In genomic region chr11:117134776-117135387, GRCm38 (mm10) we compare ENCODE assay signal across 11 mouse cellular contexts. TPM values are rescaled to one million over a fixed set of nuclear protein-coding genes. Genes with fewer than 3 reads are reported as not detected.
DNase-seq lines count a peak whose midpoint lies in the region; ATAC-seq lines count a peak whose summit lies in the region.
"Had no signal": no experiment of that assay in that cellular context is flagged by ENCODE, and none has a peak within 500 bp of the region (broad histone marks: within the 10 kb centered on the region; RNA-seq: fewer than 3 reads in every experiment).

No protein-coding gene starts in this region.

- peaks cover 66% of the 10 kb centered on the region for H3K4me1 ChIP-seq in heart, embryonic 11.5 days (ENCODE audit: control insufficient read depth, insufficient read depth, low read length)
- H3K4me1 ChIP-seq in midbrain, embryonic 13.5 days (replicated peaks): peaks cover 29% of the 10 kb centered on the region
- H3K4me1 ChIP-seq in midbrain, embryonic 14.5 days (ENCODE audit: control insufficient read depth, insufficient read depth, low read length): peaks cover 17% of the 10 kb centered on the region
- H3K4me1 ChIP-seq in forebrain, embryonic 12.5 days: peaks cover 32% of the 10 kb centered on the region
- H3K4me1 ChIP-seq in stomach, embryonic 16.5 days (ENCODE audit: control insufficient read depth, insufficient read depth, low read length): peaks cover 40% of the 10 kb centered on the region

- no peak for ATAC-seq in heart, embryonic 11.5 days (replicated peaks; ENCODE audit: insufficient number of reproducible peaks, low FRiP score, low TSS enrichment)
- ATAC-seq in midbrain, embryonic 13.5 days: no peak
- no peak for ATAC-seq in midbrain, embryonic 14.5 days (ENCODE audit: low FRiP score, low TSS enrichment)
- ATAC-seq in forebrain, embryonic 12.5 days (ENCODE audit: low FRiP score): no peak
- no peak for ATAC-seq in stomach, embryonic 16.5 days (ENCODE audit: insufficient read depth, low FRiP score)

- 65% methylated on average over 23 of the region's 23 CpGs for WGBS in heart, embryonic 11.5 days (ENCODE audit: insufficient replicate concordance)
- 60% methylated on average over 23 of the region's 23 CpGs for WGBS in midbrain, embryonic 13.5 days
- WGBS in midbrain, embryonic 14.5 days: 62% methylated on average over 23 of the region's 23 CpGs
- 60% methylated on average over 23 of the region's 23 CpGs for WGBS in forebrain, embryonic 12.5 days
- WGBS in stomach, embryonic 16.5 days: 58% methylated on average over 23 of the region's 23 CpGs

- no peak for DNase-seq in heart, postnatal 25 days (ENCODE audit: low spot score)
- no peak for DNase-seq in midbrain, embryonic 14.5 days
- no peak for DNase-seq in layer of hippocampus, adult 9-11 months
- DNase-seq in embryo, embryonic 10.5 days (ENCODE audit: low spot score): no peak
- DNase-seq: kidney, adult 8-10 months had no signal

- 0 out of 2 replicates have a peak, but pooled peaks cover 2% of the 10 kb centered on the region for H3K36me3 ChIP-seq in heart, embryonic 11.5 days (ENCODE audit: control insufficient read depth, insufficient read depth, low read length)
- H3K36me3 ChIP-seq in midbrain, embryonic 13.5 days: peaks cover 13% of the 10 kb centered on the region; the same call in 1 of the 2 replicates
- H3K36me3 ChIP-seq in midbrain, embryonic 14.5 days (ENCODE audit: control insufficient read depth, insufficient read depth, low read length): 0 out of 2 replicates have a peak, but pooled peaks cover 8% of the 10 kb centered on the region
- 0 out of 2 replicates have a peak, but pooled peaks cover 4% of the 10 kb centered on the region for H3K36me3 ChIP-seq in forebrain, embryonic 12.5 days (replicated peaks)
- no peaks in the 10 kb centered on the region for H3K36me3 ChIP-seq in stomach, embryonic 16.5 days (ENCODE audit: control insufficient read depth, insufficient read depth, low read length)

- intact Hi-C loops in heart, postnatal 25 days (cut with DNase I): loop anchor here (2.0 kb wide), 1 partner anchor 18 kb away; no protein-coding TSS in a partner anchor

- H3K4me2 ChIP-seq in heart, embryonic 11.5 days: peak overlapping the region; percentile 32; the same call in 1 of the 2 replicates
- 0 out of 2 replicates have a peak overlapping the region, but pooled peaks have one; percentile 12 for H3K4me2 ChIP-seq in midbrain, embryonic 13.5 days (replicated peaks)
- H3K4me2 ChIP-seq in midbrain, embryonic 14.5 days (ENCODE audit: low read length): no peak overlapping the region
- peak overlapping the region; percentile 35 for H3K4me2 ChIP-seq in forebrain, embryonic 12.5 days
- peak overlapping the region; percentile 6; the same call in 1 of the 2 replicates for H3K4me2 ChIP-seq in stomach, embryonic 16.5 days (ENCODE audit: low read depth, low read length)

- H3K9me3 ChIP-seq in heart, embryonic 11.5 days (replicated peaks; ENCODE audit: control insufficient read depth, low read length): no peaks in the 10 kb centered on the region
- H3K9me3 ChIP-seq in midbrain, embryonic 13.5 days: no peaks in the 10 kb centered on the region
- no peaks in the 10 kb centered on the region for H3K9me3 ChIP-seq in midbrain, embryonic 14.5 days (ENCODE audit: control insufficient read depth, low read length)
- no peaks in the 10 kb centered on the region for H3K9me3 ChIP-seq in forebrain, embryonic 12.5 days
- H3K9me3 ChIP-seq in stomach, embryonic 16.5 days (replicated peaks; ENCODE audit: control insufficient read depth, low read length): no peaks in the 10 kb centered on the region

- no peak overlapping the region for H3K9ac ChIP-seq in heart, embryonic 11.5 days (ENCODE audit: low read depth, low read length)
- H3K9ac ChIP-seq in midbrain, embryonic 13.5 days (replicated peaks): 0 out of 2 replicates have a peak overlapping the region, but pooled peaks have one; percentile 36
- no peak overlapping the region; the same call in 1 of the 2 replicates for H3K9ac ChIP-seq in midbrain, embryonic 14.5 days (replicated peaks; ENCODE audit: low read length)
- H3K9ac ChIP-seq in forebrain, embryonic 12.5 days: 0 out of 2 replicates have a peak overlapping the region, but pooled peaks have one; percentile 29
- H3K9ac ChIP-seq in stomach, embryonic 16.5 days (ENCODE audit: low read length): peak overlapping the region; percentile 34; the same call in 1 of the 2 replicates
- H3K9ac ChIP-seq: liver, embryonic 14.5 days had no signal

- no peaks in the 10 kb centered on the region for H3K27me3 ChIP-seq in heart, embryonic 11.5 days (ENCODE audit: control insufficient read depth, insufficient read depth, low read length)
- no peaks in the 10 kb centered on the region for H3K27me3 ChIP-seq in midbrain, embryonic 13.5 days
- H3K27me3 ChIP-seq in midbrain, embryonic 14.5 days (ENCODE audit: control insufficient read depth, insufficient read depth, low read length): no peaks in the 10 kb centered on the region
- no peaks in the 10 kb centered on the region for H3K27me3 ChIP-seq in forebrain, embryonic 12.5 days
- no peaks in the 10 kb centered on the region for H3K27me3 ChIP-seq in stomach, embryonic 16.5 days (ENCODE audit: control insufficient read depth, insufficient read depth, low read length)

- H3K4me3 ChIP-seq in heart, embryonic 11.5 days (ENCODE audit: low read depth, low read length): no peak overlapping the region
- H3K4me3 ChIP-seq in midbrain, embryonic 13.5 days (replicated peaks): no peak overlapping the region
- H3K4me3 ChIP-seq in midbrain, embryonic 14.5 days (replicated peaks; ENCODE audit: low read depth, low read length): no peak overlapping the region
- H3K4me3 ChIP-seq in forebrain, embryonic 12.5 days (replicated peaks): no peak overlapping the region
- H3K4me3 ChIP-seq in stomach, embryonic 16.5 days (replicated peaks; ENCODE audit: low read length): no peak overlapping the region
- H3K4me3 ChIP-seq: myocyte had no signal

- H3K27ac ChIP-seq in heart, embryonic 11.5 days (ENCODE audit: low read depth, low read length): peak overlapping the region; percentile 32; the same call in 1 of the 2 replicates
- H3K27ac ChIP-seq in midbrain, embryonic 13.5 days: no peak overlapping the region
- no peak overlapping the region for H3K27ac ChIP-seq in midbrain, embryonic 14.5 days (replicated peaks; ENCODE audit: low read depth, low read length)
- peak overlapping the region; percentile 73; the same call in 1 of the 2 replicates for H3K27ac ChIP-seq in forebrain, embryonic 12.5 days
- peak overlapping the region; percentile 70 for H3K27ac ChIP-seq in stomach, embryonic 16.5 days (ENCODE audit: low read length)
- H3K27ac ChIP-seq: liver, embryonic 14.5 days had no signal

RNA-seq across cellular contexts. Expression of gene Sec14l1, which starts 19.9 kb away (rescaled TPM):
- polyA plus RNA-seq in heart, embryonic 11.5 days (2014; fragmentation: Nextera tagmentation; extraction: Ambion mirVana): 32.6 and 39.4 TPM in 2 replicates
- total RNA-seq in heart, postnatal 25 days (2021): 10 to 100 TPM; 71.7 to 74.1 TPM
- 62.4 and 67.0 TPM in 2 replicates for polyA plus RNA-seq in midbrain, embryonic 13.5 days (2015; fragmentation: Nextera tagmentation; extraction: Ambion mirVana)
- 48.7 and 58.1 TPM in 2 replicates for polyA plus RNA-seq in midbrain, embryonic 14.5 days (2014; fragmentation: Nextera tagmentation; extraction: Ambion mirVana)
- 67.2 and 67.6 TPM in 2 replicates for polyA plus RNA-seq in forebrain, embryonic 12.5 days (2016; fragmentation: Nextera tagmentation; extraction: Ambion mirVana)
- 61.7 and 62.5 TPM in 2 replicates for polyA plus RNA-seq in stomach, embryonic 16.5 days (2015; fragmentation: Nextera tagmentation; extraction: Ambion mirVana)

Comparison
In these comparisons a context has a peak if more than half of its experiments do, and no peak if none do; other contexts are left out.
1. H3K9ac ChIP-seq: peak in midbrain, embryonic 13.5 days (single experiment), forebrain, embryonic 12.5 days (single experiment) and stomach, embryonic 16.5 days (single experiment); none in heart, embryonic 11.5 days (single experiment) and midbrain, embryonic 14.5 days (single experiment).
2. H3K27ac ChIP-seq: peak in heart, embryonic 11.5 days (single experiment), forebrain, embryonic 12.5 days (single experiment) and stomach, embryonic 16.5 days (single experiment); none in midbrain, embryonic 13.5 days (single experiment) and midbrain, embryonic 14.5 days (single experiment).